Mouse (Mus musculus) retina, adult 2 months (tissue): Measurements from ENCODE around the gene Tex29.

Experiments
- DNase-seq: peaks from one replicate; pipeline ENCODE4 v3.0.0-alpha.2; 2012; ENCODE audit warnings: low read depth, low spot score

The Tex29 gene

GRCm38 (mm10) chr8:11840174-11840573 is at the start of gene Tex29:
Tex29 (plus strand) TSS chr8:11840474.
- no peak for DNase-seq

GRCm38 (mm10) chr8:11794956-11795355 is 45.3 kb upstream of the Tex29 start:
- DNase-seq, result no peak

GRCm38 (mm10) chr8:11797128-11797527 is 43.1 kb upstream of the Tex29 start:
- no peak for DNase-seq

GRCm38 (mm10) chr8:11797729-11798479 is 42.4 kb upstream of the Tex29 start:
- no peak for DNase-seq

- no peak for DNase-seq
These were observed 41.8 kb upstream of the Tex29 start for GRCm38 (mm10) chr8:11798480-11798867.

GRCm38 (mm10) chr8:11799098-11799497 is 41.2 kb upstream of the Tex29 start:
- DNase-seq, result no peak

GRCm38 (mm10) chr8:11800481-11800880 is 39.8 kb upstream of the Tex29 start:
- no peak for DNase-seq

- no peak for DNase-seq
These were observed 38.7 kb upstream of the Tex29 start for GRCm38 (mm10) chr8:11801571-11801970.

- DNase-seq, result no peak
These were observed 35.4 kb upstream of the Tex29 start for GRCm38 (mm10) chr8:11804914-11805313.

GRCm38 (mm10) chr8:11806252-11806651 is 34.0 kb upstream of the Tex29 start:
- no peak for DNase-seq

- DNase-seq, result no peak
These were observed 32.9 kb upstream of the Tex29 start for GRCm38 (mm10) chr8:11807361-11807760.

GRCm38 (mm10) chr8:11808047-11808446 is 32.2 kb upstream of the Tex29 start:
- DNase-seq, result no peak

- no peak for DNase-seq
These were observed 29.8 kb upstream of the Tex29 start for GRCm38 (mm10) chr8:11810426-11810825.

GRCm38 (mm10) chr8:11813801-11814200 is 26.5 kb upstream of the Tex29 start:
- DNase-seq, result no peak

- DNase-seq, result no peak
These were observed 25.1 kb upstream of the Tex29 start for GRCm38 (mm10) chr8:11815206-11815605.

GRCm38 (mm10) chr8:11820136-11820535 is 20.1 kb upstream of the Tex29 start:
- DNase-seq, result no peak

- DNase-seq, result no peak
These were observed 19.7 kb upstream of the Tex29 start for GRCm38 (mm10) chr8:11820568-11820967.

GRCm38 (mm10) chr8:11821451-11822206 is 18.6 kb upstream of the Tex29 start:
- DNase-seq, result no peak

- no peak for DNase-seq
These were observed 17.7 kb upstream of the Tex29 start for GRCm38 (mm10) chr8:11822550-11823060.

GRCm38 (mm10) chr8:11825756-11826155 is 14.5 kb upstream of the Tex29 start:
- no peak for DNase-seq

GRCm38 (mm10) chr8:11827312-11827711 is 13.0 kb upstream of the Tex29 start:
- DNase-seq, result no peak

GRCm38 (mm10) chr8:11830214-11831046 is 9.8 kb upstream of the Tex29 start:
- no peak for DNase-seq
